Comparison of ENCODE assay signal across 16 mouse cellular contexts in genomic region chr13:64299069-64299468, GRCm38 (mm10). TPM values are rescaled to one million over a fixed set of nuclear protein-coding genes. Genes with fewer than 3 reads are reported as not detected.
"Had no signal": no experiment of that assay in that cellular context is flagged by ENCODE, and none has a peak within 500 bp of the region (broad histone marks: within the 10 kb centered on the region; RNA-seq: fewer than 3 reads in every experiment).

No protein-coding gene starts in this region.

- DNase-seq: cerebellum, adult 9-10 months; cerebellum, postnatal 10 days; cerebellum, postnatal 36 days; embryo, embryonic 11 days; forebrain, postnatal 0 days; gastrocnemius, adult 2 months; gastrocnemius, postnatal 14 days; gastrocnemius, postnatal 25 days; gastrocnemius, postnatal 36 days; heart, adult 18-20 months; heart, adult 2 months had no signal

- ATAC-seq: forebrain, embryonic 13.5 days; forebrain, embryonic 14.5 days; forebrain, embryonic 15.5 days; forebrain, embryonic 16.5 days; forebrain, postnatal 0 days had no signal

RNA-seq across cellular contexts. Expression of gene Cdc14b, which starts 24.0 kb away (rescaled TPM):
- polyA plus RNA-seq: erythroblast, embryonic 14.5 days had no signal
